In genomic region chr6:41951330-41951729, GRCm38 (mm10) we compare ENCODE assay signal across 40 mouse cellular contexts. TPM values are rescaled to one million over a fixed set of nuclear protein-coding genes. Genes with fewer than 3 reads are reported as not detected.
"Had no signal": no experiment of that assay in that cellular context is flagged by ENCODE, and none has a peak within 500 bp of the region (broad histone marks: within the 10 kb centered on the region; RNA-seq: fewer than 3 reads in every experiment).

Gene Sval1 (plus strand): TSS chr6:41951630.

- H3K9me3 ChIP-seq: heart, embryonic 10.5 days; heart, embryonic 12.5 days; hindbrain, embryonic 10.5 days; hindbrain, embryonic 12.5 days; limb, embryonic 10.5 days; limb, embryonic 12.5 days; liver, embryonic 13.5 days; liver, embryonic 15.5 days had no signal

- H3K27ac ChIP-seq: gastrocnemius, adult 2 months; heart, embryonic 10.5 days; hindbrain, embryonic 10.5 days; hindbrain, embryonic 12.5 days; hindbrain, embryonic 14.5 days; left cerebral cortex, adult 2 months; limb, embryonic 10.5 days; limb, embryonic 12.5 days; liver, embryonic 13.5 days; liver, embryonic 15.5 days had no signal

- DNase-seq: gastrocnemius, adult 2 months; gastrocnemius, postnatal 10 days; gastrocnemius, postnatal 25 days; heart, adult 18-20 months; heart, postnatal 10 days; heart, postnatal 4 days; kidney, adult 18-20 months; kidney, adult 8-10 months; kidney, postnatal 10 days; kidney, postnatal 25 days; kidney, postnatal 4 days; liver; liver, embryonic 13.5 days; liver, postnatal 0 days had no signal

- H3K4me1 ChIP-seq: heart, embryonic 10.5 days; heart, embryonic 12.5 days; hindbrain, embryonic 10.5 days; hindbrain, embryonic 12.5 days; limb, embryonic 10.5 days; limb, embryonic 12.5 days; liver, embryonic 13.5 days; liver, embryonic 15.5 days had no signal

- H3K27me3 ChIP-seq: heart, embryonic 12.5 days; hindbrain, embryonic 12.5 days; limb, embryonic 12.5 days; liver, embryonic 13.5 days; liver, embryonic 15.5 days had no signal

- H3K4me3 ChIP-seq: gastrocnemius, adult 2 months; heart, embryonic 10.5 days; heart, embryonic 12.5 days; hindbrain, embryonic 10.5 days; hindbrain, embryonic 12.5 days; left cerebral cortex, adult 2 months; limb, embryonic 10.5 days; limb, embryonic 12.5 days; liver, embryonic 13.5 days; liver, embryonic 15.5 days had no signal

- H3K9ac ChIP-seq: heart, embryonic 12.5 days; hindbrain, embryonic 12.5 days; hindbrain, embryonic 14.5 days; limb, embryonic 12.5 days; liver, embryonic 13.5 days; liver, embryonic 15.5 days; liver, postnatal 0 days had no signal

- ATAC-seq: hindbrain, embryonic 16.5 days; inflammation-experienced regulatory T-cells, adult 6 months; intestine, embryonic 16.5 days; liver, postnatal 0 days had no signal

- H3K4me2 ChIP-seq: heart, embryonic 12.5 days; hindbrain, embryonic 12.5 days; hindbrain, embryonic 14.5 days; limb, embryonic 12.5 days; liver, embryonic 11.5 days; liver, embryonic 13.5 days; liver, embryonic 15.5 days had no signal

- H3K36me3 ChIP-seq: heart, embryonic 10.5 days; heart, embryonic 12.5 days; hindbrain, embryonic 10.5 days; hindbrain, embryonic 12.5 days; limb, embryonic 10.5 days; limb, embryonic 12.5 days; liver, embryonic 13.5 days; liver, embryonic 15.5 days had no signal

RNA-seq across cellular contexts. Expression of gene Sval1, which starts in this region (rescaled TPM):
- total RNA-seq: gastrocnemius, adult 2 months; gastrocnemius, postnatal 10 days; gastrocnemius, postnatal 25 days; gastrocnemius, postnatal 4 days; granulocyte monocyte progenitor cell, adult 5-6 weeks; heart, adult 18-20 months; heart, adult 8-10 months; heart, postnatal 10 days; heart, postnatal 25 days; heart, postnatal 4 days; layer of hippocampus, adult 8-10 months; left cerebral cortex, adult 2 months; left cerebral cortex, postnatal 14 days; left cerebral cortex, postnatal 36 days had no signal
- polyA plus RNA-seq: frontal cortex, adult 2 months; heart, embryonic 10.5 days; heart, embryonic 12.5 days; heart, embryonic 14.5 days; heart, embryonic 16.5 days; hindbrain, embryonic 10.5 days; hindbrain, embryonic 12.5 days; hindbrain, embryonic 14.5 days; hindbrain, embryonic 16.5 days; inflammation-experienced regulatory T-cells, adult 6 months; kidney, embryonic 14.5 days; kidney, embryonic 16.5 days; limb, embryonic 10.5 days; limb, embryonic 12.5 days; limb, embryonic 14.5 days; liver, embryonic 11.5 days; liver, embryonic 13.5 days; liver, embryonic 15.5 days; liver, postnatal 0 days had no signal
